Mouse (Mus musculus): ENCODE results near the gene Gm8994.

DNA sequence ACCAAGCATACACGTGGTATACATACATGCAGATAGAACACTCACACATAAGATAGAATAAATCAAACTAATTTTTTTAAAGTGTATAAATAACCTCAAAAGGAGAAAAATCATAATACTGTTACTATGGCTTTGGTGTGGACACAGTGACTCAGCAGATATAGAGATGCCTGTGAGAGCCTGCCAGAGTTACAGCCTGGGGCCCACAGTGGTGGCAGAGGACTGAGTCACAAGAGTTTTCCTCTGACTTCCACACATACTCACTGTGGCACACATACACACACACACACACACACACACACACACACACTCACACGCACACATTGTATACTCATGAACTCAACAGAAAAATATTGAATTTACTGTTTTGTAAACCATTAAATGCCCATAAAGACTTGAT lies 17.9 kb upstream of the Gm8994 start:
- TF ChIP-seq CTCF (IDR thresholded peaks at IDR 0.05; ENCODE audit: low read depth) (no peak), EP300 (IDR thresholded peaks at IDR 0.05; ENCODE audit: low read depth) (no peak)
